Mouse (Mus musculus): Measurements from ENCODE around the gene Mast3. TPM values are rescaled to one million over a fixed set of nuclear protein-coding genes. Genes with fewer than 3 reads are reported as not detected.
A peak's percentile ranks its signal among the peaks of the same experiment; 100 is the strongest.

Mast3 gene
- polyA plus RNA-seq, 1 experiment from 2014 or later = 30.4 TPM

GRCm38 (mm10) chr8:70771217-70771616 is 33.6 kb downstream of the Mast3 start:
- in situ Hi-C loops (cut with MboI; ENCODE audit: low pct_unique_long_range_greater_than_20kb) = no loop called here
- DNase-seq (ENCODE audit: low read depth, low spot score) = no peak
- ChIA-PET POLR2A (no interaction called here), CTCF (interaction anchor here (0.8 to 1.1 kb wide), 2 partner anchors 8 to 9 kb away, joined by 3 to 4 read pairs; no protein-coding TSS in a partner anchor)
- no peaks in the 10 kb centered on the region for H3K27me3 ChIP-seq
- no peak for ATAC-seq
- TF ChIP-seq CTCF (IDR thresholded peaks at IDR 0.05) = no peak

GRCm38 (mm10) chr8:70770748-70771147 is 34.1 kb downstream of the Mast3 start:
- H3K27me3 ChIP-seq = no peaks in the 10 kb centered on the region
- CTCF ChIA-PET = interaction anchor here (0.8 to 4.9 kb wide), 3 partner anchors 7 to 14 kb away, joined by 3 to 15 read pairs (median 4); no protein-coding TSS in a partner anchor
- in situ Hi-C loops (cut with MboI; ENCODE audit: low pct_unique_long_range_greater_than_20kb) = no loop called here
- DNase-seq (ENCODE audit: low read depth, low spot score) (no peak), ATAC-seq (no peak)
- POLR2A ChIA-PET = no interaction called here
- TF ChIP-seq CTCF (IDR thresholded peaks at IDR 0.05) = no peak

DNA sequence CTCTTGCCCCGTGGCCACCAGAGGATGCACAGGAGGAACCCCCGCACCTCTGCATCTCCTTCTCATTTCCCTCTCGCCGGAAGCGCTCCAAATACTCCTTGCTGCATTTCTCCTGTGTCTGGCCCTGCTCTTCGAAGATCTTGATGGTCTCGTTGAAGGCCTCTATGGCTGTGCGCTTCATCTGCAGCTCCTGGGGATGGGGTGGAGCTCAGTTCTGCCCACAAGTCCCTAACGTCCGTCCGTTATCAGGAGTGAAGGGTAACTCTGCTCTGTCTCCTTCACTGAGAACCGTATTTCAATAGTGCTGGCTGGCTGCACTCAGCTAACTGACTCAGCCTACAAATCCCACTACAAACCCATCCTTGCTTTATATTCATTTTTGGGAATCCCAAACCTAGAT is 35.0 kb downstream of the Mast3 start:
- TF ChIP-seq CTCF (IDR thresholded peaks at IDR 0.05) = no peak
- DNase-seq (ENCODE audit: low read depth, low spot score) = no peak
- no peaks in the 10 kb centered on the region for H3K27me3 ChIP-seq
- in situ Hi-C loops (cut with MboI; ENCODE audit: low pct_unique_long_range_greater_than_20kb) = loop anchor here (5.0 kb wide), 1 partner anchor 72 kb away; no protein-coding TSS in a partner anchor
- ChIA-PET POLR2A (no interaction called here), CTCF (interaction anchor here (1.9 to 4.9 kb wide), 2 partner anchors 9 to 13 kb away, joined by 4 to 15 read pairs; partner anchors contain the start of gene Mpv17l2)
- no peak for ATAC-seq

DNA sequence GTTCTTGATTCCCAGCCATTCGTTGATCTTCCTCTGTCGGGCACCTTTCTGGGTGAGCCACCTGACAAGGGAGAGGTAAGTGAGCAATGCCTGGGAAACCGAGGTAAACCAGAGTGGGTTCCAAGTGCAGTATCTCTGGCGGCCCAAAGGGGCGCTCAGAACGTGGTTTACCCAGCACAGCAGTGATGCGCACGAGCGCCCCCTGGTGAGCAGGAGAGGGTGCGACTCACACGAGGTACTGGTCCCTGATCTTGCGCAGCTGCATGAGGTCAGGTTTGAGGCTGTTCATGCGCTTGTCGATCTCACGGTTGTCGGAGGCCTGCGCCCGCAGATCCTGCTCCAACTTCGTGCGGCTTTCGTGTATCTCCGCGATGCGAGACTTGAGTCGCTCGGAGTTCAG is 35.5 kb downstream of the Mast3 start:
- no peak for DNase-seq (ENCODE audit: low read depth, low spot score)
- no peaks in the 10 kb centered on the region for H3K27me3 ChIP-seq
- in situ Hi-C loops (cut with MboI; ENCODE audit: low pct_unique_long_range_greater_than_20kb) = loop anchor here (5.0 kb wide), 1 partner anchor 73 kb away; no protein-coding TSS in a partner anchor
- TF ChIP-seq CTCF (IDR thresholded peaks at IDR 0.05) = no peak
- CTCF ChIA-PET = interaction anchor here (1.9 to 4.9 kb wide), 2 partner anchors 8 to 12 kb away, joined by 4 to 15 read pairs; partner anchors contain the start of gene Mpv17l2
- POLR2A ChIA-PET = no interaction called here
- peak; percentile 61 for ATAC-seq

GRCm38 (mm10) chr8:70768956-70769355 is 35.9 kb downstream of the Mast3 start:
- ATAC-seq (no peak), DNase-seq (ENCODE audit: low read depth, low spot score) (no peak)
- TF ChIP-seq CTCF (IDR thresholded peaks at IDR 0.05) = no peak
- ChIA-PET CTCF (interaction anchor here (1.9 to 4.9 kb wide), 2 partner anchors 8 to 12 kb away, joined by 4 to 15 read pairs; partner anchors contain the start of gene Mpv17l2), POLR2A (no interaction called here)
- in situ Hi-C loops (cut with MboI; ENCODE audit: low pct_unique_long_range_greater_than_20kb) = loop anchor here (5.0 kb wide), 1 partner anchor 73 kb away; no protein-coding TSS in a partner anchor
- H3K27me3 ChIP-seq = no peaks in the 10 kb centered on the region

GRCm38 (mm10) chr8:70768231-70768776 is 36.5 kb downstream of the Mast3 start:
- in situ Hi-C loops (cut with MboI; ENCODE audit: low pct_unique_long_range_greater_than_20kb) = loop anchor here (5.0 kb wide), 1 partner anchor 74 kb away; no protein-coding TSS in a partner anchor
- DNase-seq (ENCODE audit: low read depth, low spot score) (no peak), ATAC-seq (no peak)
- no peak for TF ChIP-seq CTCF (IDR thresholded peaks at IDR 0.05)
- ChIA-PET CTCF (interaction anchor here (1.2 to 4.9 kb wide), 3 partner anchors 7 to 49 kb away, joined by 4 to 15 read pairs (median 4); partner anchors contain the start of genes Gm3336 and Mpv17l2), POLR2A (no interaction called here)
- no peaks in the 10 kb centered on the region for H3K27me3 ChIP-seq

DNA sequence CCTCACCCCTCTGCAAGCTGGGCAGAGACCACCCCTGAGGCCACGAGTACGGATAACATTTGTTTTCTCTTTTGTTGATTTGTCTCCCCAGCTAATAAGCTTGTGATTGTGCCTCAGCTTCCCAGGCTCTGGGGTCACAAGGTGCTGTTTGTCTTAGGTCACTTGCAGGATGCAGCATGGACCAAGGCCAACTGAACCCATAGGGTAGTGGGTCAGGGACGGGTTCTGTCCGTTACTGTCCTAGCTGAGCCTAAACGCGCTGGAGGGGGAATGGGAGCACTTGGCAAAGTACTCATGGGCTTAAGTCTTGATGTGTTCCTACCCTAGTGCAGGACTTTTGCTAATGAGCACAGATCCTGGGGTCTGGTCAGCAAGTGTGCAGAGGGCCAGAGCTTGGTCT is 37.4 kb downstream of the Mast3 start:
- TF ChIP-seq CTCF (IDR thresholded peaks at IDR 0.05) = no peak
- H3K27me3 ChIP-seq = no peaks in the 10 kb centered on the region
- ATAC-seq (no peak), DNase-seq (ENCODE audit: low read depth, low spot score) (no peak)
- in situ Hi-C loops (cut with MboI; ENCODE audit: low pct_unique_long_range_greater_than_20kb) = loop anchor here (5.0 kb wide), 1 partner anchor 75 kb away; no protein-coding TSS in a partner anchor
- ChIA-PET CTCF (interaction anchor here (0.9 to 4.9 kb wide), 3 partner anchors 10 to 49 kb away, joined by 3 to 15 read pairs (median 4); partner anchors contain the start of gene Gm3336), POLR2A (interaction anchor here (0.9 to 1.2 kb wide), 2 partner anchors 12 to 73 kb away, joined by 3 read pairs; no protein-coding TSS in a partner anchor)

DNA sequence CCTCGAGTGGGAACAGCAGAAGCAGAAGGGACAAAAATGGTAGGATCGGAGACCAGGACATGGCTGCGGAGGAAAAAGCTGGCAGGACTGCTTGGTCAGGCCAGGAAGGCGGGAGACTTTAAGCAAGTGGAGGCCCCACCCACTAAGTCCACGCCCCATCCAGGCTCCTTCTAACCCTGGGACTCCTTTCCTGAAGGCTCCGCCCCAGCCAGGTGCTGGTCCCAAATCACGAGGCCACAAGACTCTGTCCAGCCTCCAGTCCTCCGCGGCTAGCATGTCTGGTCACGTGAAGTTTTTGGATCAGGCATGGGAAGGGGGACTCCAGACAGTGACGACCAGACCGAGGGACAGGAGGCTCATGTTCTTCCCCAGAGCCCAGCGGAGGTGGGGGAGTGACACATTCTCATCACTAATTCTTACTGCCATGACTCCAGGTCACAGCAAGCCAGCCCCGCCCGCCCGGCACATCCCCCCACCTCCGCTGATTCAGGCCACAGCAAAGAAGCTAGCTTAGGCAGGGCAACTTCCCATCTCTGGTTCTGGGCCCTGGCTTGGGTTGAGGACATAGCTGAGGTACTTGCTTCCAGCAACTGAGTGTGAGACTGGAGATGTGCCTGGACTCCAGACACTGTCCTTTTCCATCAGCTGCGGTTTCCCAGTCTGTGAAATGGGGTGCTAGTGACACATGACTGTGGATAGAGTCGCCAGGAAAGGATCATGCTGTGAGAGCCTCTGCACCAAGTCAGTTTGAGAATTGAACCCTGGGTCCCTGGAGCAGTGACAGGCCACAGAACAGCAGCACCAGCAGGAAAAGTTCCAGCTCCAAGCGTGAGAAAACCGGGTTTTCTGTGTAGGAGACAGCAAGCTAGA is 38.0 kb downstream of the Mast3 start:
- TF ChIP-seq CTCF (IDR thresholded peaks at IDR 0.05) = no peak
- ChIA-PET POLR2A (interaction anchor here (0.6 to 1.2 kb wide), 4 partner anchors 11 to 118 kb away, joined by 3 read pairs; no protein-coding TSS in a partner anchor), CTCF (interaction anchor here (0.9 to 4.9 kb wide), 3 partner anchors 10 to 48 kb away, joined by 3 to 15 read pairs (median 4); partner anchors contain the start of gene Gm3336)
- DNase-seq (ENCODE audit: low read depth, low spot score) (no peak), ATAC-seq (no peak)
- no peaks in the 10 kb centered on the region for H3K27me3 ChIP-seq
- in situ Hi-C loops (cut with MboI; ENCODE audit: low pct_unique_long_range_greater_than_20kb) = loop anchor here (5.0 kb wide), 1 partner anchor 75 kb away; no protein-coding TSS in a partner anchor

- no peak for TF ChIP-seq CTCF (IDR thresholded peaks at IDR 0.05)
- in situ Hi-C loops (cut with MboI; ENCODE audit: low pct_unique_long_range_greater_than_20kb) = loop anchor here (5.0 kb wide), 1 partner anchor 76 kb away; no protein-coding TSS in a partner anchor
These were observed 38.9 kb downstream of the Mast3 start for GRCm38 (mm10) chr8:70765838-70766570.

More at GRCm38 (mm10) chr8:70765838-70766570, 38.9 kb downstream of the Mast3 start:
- ChIA-PET CTCF (interaction anchor here (4.9 kb wide), 1 partner anchor 9 kb away, joined by 15 read pairs; no protein-coding TSS in a partner anchor), POLR2A (interaction anchor here (0.6 to 0.8 kb wide), 3 partner anchors 11 to 117 kb away, joined by 3 read pairs; no protein-coding TSS in a partner anchor)
- ATAC-seq (no peak), DNase-seq (ENCODE audit: low read depth, low spot score) (no peak)
- H3K27me3 ChIP-seq = no peaks in the 10 kb centered on the region

Data from Patski (cell line).